Mouse (Mus musculus): Measurements from ENCODE around the gene Arhgap15.

DNA sequence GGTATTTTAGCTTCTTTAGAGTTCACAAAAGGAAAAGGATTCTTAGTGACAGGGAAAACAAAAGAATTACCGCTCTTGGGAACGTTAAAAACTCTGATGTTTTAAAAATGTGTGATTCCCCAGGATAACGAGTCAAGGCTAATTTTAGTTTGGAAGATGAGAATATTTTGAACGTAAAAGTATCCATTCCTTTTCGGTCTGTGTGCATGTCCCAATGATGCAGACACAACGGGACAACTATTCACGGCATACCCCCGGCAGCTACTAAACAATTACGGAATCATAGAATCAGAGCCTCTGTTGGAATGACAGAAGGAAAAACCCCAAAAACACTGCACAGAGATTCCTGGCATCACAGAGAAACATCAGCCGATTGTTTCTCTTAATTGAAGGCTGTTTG lies 281.2 kb downstream of the Arhgap15 start:
- TF ChIP-seq CTCF (IDR thresholded peaks at IDR 0.05; ENCODE audit: borderline replicate concordance, control insufficient read depth, extremely low read depth, insufficient read depth, low read length, poor library complexity) = no peak
- TF ChIP-seq POLR2A (IDR thresholded peaks at IDR 0.05; ENCODE audit: control insufficient read depth, extremely low read depth, insufficient read depth, low read length, poor library complexity) = no peak
